Comparison of ENCODE assay signal across 25 mouse cellular contexts in the genomic region with DNA sequence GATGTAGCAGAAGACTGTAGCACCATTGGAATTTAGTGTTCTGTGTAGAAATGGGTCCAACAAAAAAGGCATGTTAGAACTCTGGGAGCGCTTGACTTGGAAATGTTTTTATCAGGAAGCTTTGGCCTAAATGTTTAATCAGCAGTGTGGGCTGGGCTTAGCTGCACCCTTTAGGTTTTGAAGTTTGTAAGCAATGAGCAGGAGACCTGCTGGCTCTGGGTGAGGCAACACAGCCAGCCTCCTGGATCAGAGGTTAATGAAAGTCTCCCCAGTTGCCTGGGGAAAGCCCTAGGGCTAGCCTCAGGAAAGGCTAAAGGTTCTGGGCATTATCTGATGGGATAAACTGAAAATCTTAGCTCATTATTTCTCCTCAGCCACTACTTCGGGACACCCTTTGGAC. TPM values are rescaled to one million over a fixed set of nuclear protein-coding genes. Genes with fewer than 3 reads are reported as not detected.
DNase-seq lines count a peak whose midpoint lies in the region; ATAC-seq and TF ChIP-seq lines count a peak whose summit lies in the region.
"Had no signal": no experiment of that assay in that cellular context is flagged by ENCODE, and none has a peak within 500 bp of the region (broad histone marks: within the 10 kb centered on the region; RNA-seq: fewer than 3 reads in every experiment).

No protein-coding gene starts in this region.

- intact Hi-C loops in heart, postnatal 36 days (cut with DNase I) = no loop called here
- intact Hi-C loops in heart, postnatal 10 days (cut with DNase I) = no loop called here

- no peak for DNase-seq in midbrain, embryonic 10.5 days (ENCODE audit: low spot score)
- no peak for DNase-seq in midbrain, postnatal 0 days (ENCODE audit: low spot score)
- peak; percentile 30 for DNase-seq in 3T3-L1 (ENCODE audit: low read depth, low spot score)
- DNase-seq in layer of hippocampus, adult 18-20 months (ENCODE audit: low spot score in 2 of 2) = no peak
- DNase-seq in heart, postnatal 36 days = no peak
- DNase-seq in heart, postnatal 10 days = no peak
- DNase-seq: adrenal gland, adult 2 months; adrenal gland, postnatal 25 days; cerebellum, adult 8-10 months; cerebellum, postnatal 14 days; embryo, embryonic 11 days; gastrocnemius, postnatal 36 days; heart, adult 18-20 months; heart, postnatal 14 days had no signal

- peaks cover 25% of the 10 kb centered on the region for H3K4me1 ChIP-seq in midbrain, embryonic 10.5 days
- no peaks in the 10 kb centered on the region for H3K4me1 ChIP-seq in midbrain, postnatal 0 days (ENCODE audit: insufficient read depth, low read length)
- no peaks in the 10 kb centered on the region for H3K4me1 ChIP-seq in stomach, embryonic 15.5 days
- H3K4me1 ChIP-seq: embryonic facial prominence, embryonic 15.5 days; heart, embryonic 10.5 days had no signal

- no peaks in the 10 kb centered on the region for H3K79me2 ChIP-seq in myocyte (ENCODE audit: control insufficient read depth, insufficient read depth)

- TF ChIP-seq CTCF in midbrain, postnatal 0 days (IDR thresholded peaks at IDR 0.05) = no peak

- no peaks in the 10 kb centered on the region for H3K36me3 ChIP-seq in midbrain, embryonic 10.5 days
- H3K36me3 ChIP-seq in midbrain, postnatal 0 days (ENCODE audit: insufficient read depth, low read length) = no peaks in the 10 kb centered on the region
- no peaks in the 10 kb centered on the region for H3K36me3 ChIP-seq in myocyte (ENCODE audit: control insufficient read depth, insufficient read depth)
- H3K36me3 ChIP-seq in stomach, embryonic 15.5 days = no peaks in the 10 kb centered on the region
- H3K36me3 ChIP-seq: embryonic facial prominence, embryonic 15.5 days; forebrain, embryonic 15.5 days; heart, embryonic 10.5 days; hindbrain, embryonic 10.5 days had no signal

- H3K4me3 ChIP-seq in midbrain, embryonic 10.5 days = no peak overlapping the region
- H3K4me3 ChIP-seq in midbrain, postnatal 0 days (ENCODE audit: low read depth, low read length) = no peak overlapping the region
- no peak overlapping the region for H3K4me3 ChIP-seq in myocyte
- H3K4me3 ChIP-seq in stomach, embryonic 15.5 days (replicated peaks) = no peak overlapping the region
- H3K4me3 ChIP-seq: embryonic facial prominence, embryonic 15.5 days; forebrain, embryonic 15.5 days; heart, embryonic 10.5 days; hindbrain, embryonic 10.5 days had no signal

- TF ChIP-seq POLR2A in myocyte (IDR thresholded peaks at IDR 0.05; ENCODE audit: insufficient read length, low read depth) = no peak

- no peaks in the 10 kb centered on the region; the same call in 1 of the 2 replicates for H3K27me3 ChIP-seq in midbrain, embryonic 10.5 days (ENCODE audit: low read depth, poor library complexity, severe bottlenecking)
- H3K27me3 ChIP-seq in midbrain, postnatal 0 days (ENCODE audit: insufficient read depth, low read length) = no peaks in the 10 kb centered on the region
- H3K27me3 ChIP-seq in myocyte (ENCODE audit: control insufficient read depth, insufficient read depth, insufficient read length) = no peaks in the 10 kb centered on the region
- H3K27me3 ChIP-seq in stomach, embryonic 15.5 days (replicated peaks) = no peaks in the 10 kb centered on the region
- H3K27me3 ChIP-seq: CH12.LX; embryonic facial prominence, embryonic 15.5 days; forebrain, embryonic 15.5 days had no signal

- H3K9me3 ChIP-seq in midbrain, embryonic 10.5 days (replicated peaks) = no peaks in the 10 kb centered on the region
- no peaks in the 10 kb centered on the region for H3K9me3 ChIP-seq in midbrain, postnatal 0 days (ENCODE audit: low read length)
- no peaks in the 10 kb centered on the region for H3K9me3 ChIP-seq in stomach, embryonic 15.5 days
- H3K9me3 ChIP-seq: embryonic facial prominence, embryonic 15.5 days; forebrain, embryonic 15.5 days; heart, embryonic 10.5 days; hindbrain, embryonic 10.5 days had no signal

- no peak overlapping the region for H3K9ac ChIP-seq in midbrain, postnatal 0 days (replicated peaks; ENCODE audit: low read length, poor library complexity, severe bottlenecking)
- H3K9ac ChIP-seq in stomach, embryonic 15.5 days = no peak overlapping the region
- H3K9ac ChIP-seq: embryonic facial prominence, embryonic 15.5 days; forebrain, embryonic 15.5 days; hindbrain, embryonic 14.5 days had no signal

- peak overlapping the region; percentile 55 for H3K27ac ChIP-seq in midbrain, embryonic 10.5 days (replicated peaks)
- H3K27ac ChIP-seq in midbrain, postnatal 0 days (ENCODE audit: low read depth, low read length) = no peak overlapping the region
- peak overlapping the region; percentile 79 for H3K27ac ChIP-seq in stomach, embryonic 15.5 days
- H3K27ac ChIP-seq: embryonic facial prominence, embryonic 15.5 days; heart, embryonic 10.5 days; hindbrain, embryonic 10.5 days; hindbrain, embryonic 14.5 days had no signal

- no peak overlapping the region for H3ac ChIP-seq in myocyte (ENCODE audit: control insufficient read depth, insufficient read length)

- WGBS in midbrain, embryonic 10.5 days = 54% methylated on average over 2 of the region's 2 CpGs
- WGBS in midbrain, postnatal 0 days = 52% methylated on average over 2 of the region's 2 CpGs
- 52% methylated on average over 2 of the region's 2 CpGs for whole genome bisulfite sequencing in stomach, embryonic 15.5 days

- H3K4me2 ChIP-seq in midbrain, postnatal 0 days (ENCODE audit: low read depth, low read length, poor library complexity, severe bottlenecking) = no peak overlapping the region
- peak overlapping the region; percentile 68 for H3K4me2 ChIP-seq in myocyte (ENCODE audit: low read depth)
- no peak overlapping the region for H3K4me2 ChIP-seq in stomach, embryonic 15.5 days
- H3K4me2 ChIP-seq: embryonic facial prominence, embryonic 15.5 days; forebrain, embryonic 15.5 days; hindbrain, embryonic 14.5 days had no signal

- no peak for ATAC-seq in midbrain, postnatal 0 days (ENCODE audit: low FRiP score)
- peak; percentile 82 for ATAC-seq in stomach, embryonic 15.5 days (ENCODE audit: insufficient read depth, low FRiP score, low read depth)

TF ChIP-seq in myocyte, 11 proteins besides CTCF, POLR2A, EP300 and RAD21:
- no peak for TF ChIP-seq REST (IDR thresholded peaks at IDR 0.05; ENCODE audit: insufficient read depth, insufficient read length)
- TF ChIP-seq E2F4 (IDR thresholded peaks at IDR 0.05; ENCODE audit: insufficient read depth) = no peak
- no peak for TF ChIP-seq TCF12 (IDR thresholded peaks at IDR 0.05; ENCODE audit: insufficient read depth, poor library complexity, severe bottlenecking)
- no peak for TF ChIP-seq TCF3 (IDR thresholded peaks at IDR 0.05; ENCODE audit: insufficient read length, low read depth)
- no peak for TF ChIP-seq SRF (IDR thresholded peaks at IDR 0.05; ENCODE audit: control insufficient read depth, insufficient read length, low read depth)
- no peak for TF ChIP-seq USF1 (IDR thresholded peaks at IDR 0.05; ENCODE audit: low read depth)
- no peak for TF ChIP-seq MAX (IDR thresholded peaks at IDR 0.05; ENCODE audit: low read depth)
- no peak for TF ChIP-seq MYOD1 (IDR thresholded peaks at IDR 0.05; ENCODE audit: control insufficient read depth in 1 of 3, insufficient read length in 2 of 3, low read depth in 2 of 3)
- TF ChIP-seq POLR2AphosphoS2 (IDR thresholded peaks at IDR 0.05; ENCODE audit: insufficient read length, low read depth) = no peak
- TF ChIP-seq CEBPB (IDR thresholded peaks at IDR 0.05; ENCODE audit: insufficient read depth, poor library complexity, severe bottlenecking) = no peak
- no peak for TF ChIP-seq MYOG (IDR thresholded peaks at IDR 0.05; ENCODE audit: control insufficient read depth in 1 of 3, insufficient read depth in 1 of 3, insufficient read length in 2 of 3, low read depth in 2 of 3)

RNA-seq across cellular contexts. Expression of gene Neurod1, which starts 58.2 kb away (rescaled TPM):
- 18.8 and 23.5 TPM in 2 replicates for polyA plus RNA-seq in midbrain, embryonic 10.5 days (2016; fragmentation: Nextera tagmentation; extraction: Ambion mirVana)
- total RNA-seq in midbrain, postnatal 0 days (2014; rRNA removed) = 3.5 and 16.6 TPM in 2 replicates
- polyA plus RNA-seq in midbrain, postnatal 0 days (2015; fragmentation: Nextera tagmentation; extraction: Ambion mirVana) = 4.1 and 6.2 TPM in 2 replicates
- not detected for polyA plus RNA-seq in myocyte (2012; fragmentation: generic; extraction: Trizol)
- polyA plus RNA-seq in stomach, embryonic 15.5 days (2015; fragmentation: Nextera tagmentation; extraction: Ambion mirVana) = 2.2 and 3.3 TPM in 2 replicates
- total RNA-seq in layer of hippocampus, adult 18-20 months (2021) = 10 to 100 TPM; 29.4 to 30.7 TPM
- total RNA-seq in heart, postnatal 36 days (2021) = not detected
- total RNA-seq in heart, postnatal 10 days (2021) = not detected
- total RNA-seq: adrenal gland, adult 2 months; adrenal gland, postnatal 25 days; CH12.LX; common myeloid progenitor, adult 5-6 weeks; gastrocnemius, adult 8-10 months; gastrocnemius, postnatal 36 days; heart, adult 18-20 months; heart, postnatal 14 days had no signal
- polyA plus RNA-seq: heart, embryonic 14.5 days had no signal

RNA-seq across cellular contexts. Expression of gene Cerkl, which starts 58.2 kb away (rescaled TPM):
- polyA plus RNA-seq in midbrain, embryonic 10.5 days (2016; fragmentation: Nextera tagmentation; extraction: Ambion mirVana) = 2.0 and 2.6 TPM in 2 replicates
- total RNA-seq in midbrain, postnatal 0 days (2014; rRNA removed) = 0.11 and 0.47 TPM in 2 replicates
- polyA plus RNA-seq in midbrain, postnatal 0 days (2015; fragmentation: Nextera tagmentation; extraction: Ambion mirVana) = 0.72 and 1.5 TPM in 2 replicates
- polyA plus RNA-seq in myocyte (2012; fragmentation: generic; extraction: Trizol) = not detected
- polyA plus RNA-seq in stomach, embryonic 15.5 days (2015; fragmentation: Nextera tagmentation; extraction: Ambion mirVana) = 0.53 and 1.3 TPM in 2 replicates
- 1 to 10 TPM; 7.8 to 8.4 TPM for total RNA-seq in layer of hippocampus, adult 18-20 months (2021)
- total RNA-seq in heart, postnatal 36 days (2021) = under 1 TPM; 0.76 to 0.97 TPM
- 1 to 10 TPM; 1.2 to 1.5 TPM for total RNA-seq in heart, postnatal 10 days (2021)
